Mouse (Mus musculus) myocyte (in vitro differentiated cells): ENCODE data around the gene Synrg. TPM values are rescaled to one million over a fixed set of nuclear protein-coding genes. Genes with fewer than 3 reads are reported as not detected.

Source experiments
- H3K27me3 ChIP-seq: one replicate; pipeline ENCODE4 v1.6.1; 2011; ENCODE audit not compliant: control insufficient read depth, insufficient read depth, insufficient read length
- H3K36me3 ChIP-seq: one replicate; pipeline ENCODE4 v1.6.1; 2011; ENCODE audit not compliant: control insufficient read depth, insufficient read depth
- H3K4me2 ChIP-seq: one replicate; pipeline ENCODE4 v1.6.1; 2011; ENCODE audit warnings: low read depth, control low read depth
- H3K4me3 ChIP-seq: one replicate; pipeline ENCODE4 v1.5.1; 2011; ENCODE audit warnings: mild to moderate bottlenecking, control low read depth, moderate library complexity
- H3K79me2 ChIP-seq: one replicate; pipeline ENCODE4 v1.6.1; 2011; ENCODE audit not compliant: control insufficient read depth, insufficient read depth
- H3ac ChIP-seq: one replicate; pipeline ENCODE4 v1.6.1; 2011; ENCODE audit not compliant: control insufficient read depth, insufficient read length
- CEBPB ChIP-seq: IDR thresholded peaks from 2 replicates; pipeline ENCODE4 v1.6.1; 2011; ENCODE audit warnings: mild to moderate bottlenecking, moderate library complexity; ENCODE audit not compliant: poor library complexity, insufficient read depth, severe bottlenecking
- E2F4 ChIP-seq: IDR thresholded peaks from one replicate; pipeline ENCODE4 v1.6.1; 2011; ENCODE audit warnings: mild to moderate bottlenecking, control low read depth, moderate library complexity; ENCODE audit not compliant: insufficient read depth
- MAX ChIP-seq: IDR thresholded peaks from one replicate; pipeline ENCODE4 v1.6.1; 2011; ENCODE audit warnings: low read depth, mild to moderate bottlenecking, control low read depth
- MYOD1 ChIP-seq, 3 experiments: IDR thresholded peaks; one replicate each; pipeline ENCODE4 v1.6.1; 2011; ENCODE audit warnings: control low read depth in 2 of 3, low read depth in 2 of 3, mild to moderate bottlenecking in 2 of 3, moderate library complexity in 1 of 3; ENCODE audit not compliant: insufficient read length in 2 of 3, control insufficient read depth in 1 of 3
- MYOG ChIP-seq, 3 experiments: IDR thresholded peaks; one replicate each; pipeline ENCODE4 v1.6.1; 2011; ENCODE audit warnings: control low read depth in 2 of 3, low read depth in 2 of 3, mild to moderate bottlenecking in 2 of 3; ENCODE audit not compliant: insufficient read length in 2 of 3, control insufficient read depth in 1 of 3, insufficient read depth in 1 of 3
- POLR2A ChIP-seq: IDR thresholded peaks from one replicate; pipeline ENCODE4 v1.6.1; 2011; ENCODE audit warnings: low read depth, mild to moderate bottlenecking, control low read depth, moderate library complexity; ENCODE audit not compliant: insufficient read length
- POLR2AphosphoS2 ChIP-seq: IDR thresholded peaks from one replicate; pipeline ENCODE4 v1.6.1; 2011; ENCODE audit warnings: low read depth, control low read depth; ENCODE audit not compliant: insufficient read length
- REST ChIP-seq: IDR thresholded peaks from one replicate; pipeline ENCODE4 v1.6.1; 2011; ENCODE audit warnings: mild to moderate bottlenecking, control low read depth, moderate library complexity; ENCODE audit not compliant: insufficient read depth, insufficient read length
- SRF ChIP-seq: IDR thresholded peaks from one replicate; pipeline ENCODE4 v1.6.1; 2011; ENCODE audit warnings: low read depth; ENCODE audit not compliant: control insufficient read depth, insufficient read length
- TCF12 ChIP-seq: IDR thresholded peaks from one replicate; pipeline ENCODE4 v1.6.1; 2011; ENCODE audit warnings: mild to moderate bottlenecking, control low read depth; ENCODE audit not compliant: poor library complexity, insufficient read depth, severe bottlenecking
- TCF3 ChIP-seq: IDR thresholded peaks from one replicate; pipeline ENCODE4 v1.6.1; 2011; ENCODE audit warnings: low read depth, control low read depth; ENCODE audit not compliant: insufficient read length
- USF1 ChIP-seq: IDR thresholded peaks from one replicate; pipeline ENCODE4 v1.6.1; 2011; ENCODE audit warnings: low read depth, mild to moderate bottlenecking, control low read depth, moderate library complexity
- polyA plus RNA-seq: library from polyadenylated mRNA; unstranded; fragments of >200 nt; fragmentation: generic; extraction: Trizol; gene quantifications from one replicate; pipeline ENCODE4 v1.2.1, GENCODE M21; 2012; ENCODE audit warnings: missing spikeins

Synrg gene
- polyA plus RNA-seq, 1 experiment: 10.6 TPM

DNA sequence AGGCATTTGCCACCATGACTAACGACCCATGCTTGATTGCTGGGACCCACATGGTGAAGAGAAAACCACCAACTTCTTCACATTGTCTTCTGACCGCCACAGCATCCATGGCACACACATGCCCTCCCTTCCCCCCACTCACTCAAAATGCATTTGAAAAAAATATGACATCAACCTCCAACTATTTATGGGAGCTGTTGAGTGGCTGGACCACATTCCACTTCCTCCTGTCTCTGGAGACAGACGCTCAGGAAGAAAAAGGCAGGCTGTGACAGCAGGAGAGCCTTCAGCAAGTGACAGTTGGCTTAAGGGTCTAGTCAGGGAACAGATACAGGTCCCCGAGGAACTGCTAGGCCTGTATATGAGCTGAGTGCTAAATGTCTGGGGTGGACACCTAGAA lies 115.7 kb downstream of the Synrg start:
- no peak overlapping the region for H3ac ChIP-seq
- H3K36me3 ChIP-seq: peaks cover 8% of the 10 kb centered on the region
- H3K4me3 ChIP-seq: no peak overlapping the region
- no peaks in the 10 kb centered on the region for H3K27me3 ChIP-seq
- no peak for TF ChIP-seq SRF
- TF ChIP-seq E2F4: no peak
- no peak for TF ChIP-seq MAX
- TF ChIP-seq USF1: no peak
- TF ChIP-seq TCF12: no peak
- TF ChIP-seq CEBPB: no peak
- TF ChIP-seq POLR2AphosphoS2: peak; percentile 22
- no peak for TF ChIP-seq TCF3
- peak in 1 of 3 experiments; percentile 2 for TF ChIP-seq MYOD1 (IDR thresholded peaks at IDR 0.05; ENCODE audit: control insufficient read depth in 1 of 3, insufficient read length in 2 of 3, low read depth in 2 of 3)
- no peak for TF ChIP-seq REST
- TF ChIP-seq MYOG (IDR thresholded peaks at IDR 0.05; ENCODE audit: control insufficient read depth in 1 of 3, insufficient read depth in 1 of 3, insufficient read length in 2 of 3, low read depth in 2 of 3): peak in 1 of 3 experiments; percentile 8
- TF ChIP-seq POLR2A: no peak
- no peaks in the 10 kb centered on the region for H3K79me2 ChIP-seq
- peak overlapping the region; percentile 33 for H3K4me2 ChIP-seq

DNA sequence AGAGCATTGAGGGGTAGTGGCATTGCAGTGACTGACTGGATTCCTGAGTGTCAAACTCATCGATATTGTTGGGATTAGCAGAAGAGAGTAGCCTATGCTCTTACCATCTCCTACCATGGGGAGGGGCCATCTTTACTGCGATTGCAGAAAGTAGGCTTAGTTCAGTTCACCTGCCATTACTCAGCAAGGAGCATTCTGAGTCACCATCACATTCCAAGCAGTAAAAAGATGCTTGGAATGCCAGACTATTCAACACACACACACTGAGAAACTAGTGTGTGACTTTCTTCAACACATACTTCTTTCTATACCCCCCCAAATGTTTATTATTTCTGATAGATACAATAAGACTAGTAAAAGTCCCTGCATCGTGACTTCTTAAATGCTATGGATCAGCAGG lies 116.1 kb downstream of the Synrg start:
- peak overlapping the region; percentile 33 for H3K4me2 ChIP-seq
- H3K79me2 ChIP-seq: no peaks in the 10 kb centered on the region

DNA sequence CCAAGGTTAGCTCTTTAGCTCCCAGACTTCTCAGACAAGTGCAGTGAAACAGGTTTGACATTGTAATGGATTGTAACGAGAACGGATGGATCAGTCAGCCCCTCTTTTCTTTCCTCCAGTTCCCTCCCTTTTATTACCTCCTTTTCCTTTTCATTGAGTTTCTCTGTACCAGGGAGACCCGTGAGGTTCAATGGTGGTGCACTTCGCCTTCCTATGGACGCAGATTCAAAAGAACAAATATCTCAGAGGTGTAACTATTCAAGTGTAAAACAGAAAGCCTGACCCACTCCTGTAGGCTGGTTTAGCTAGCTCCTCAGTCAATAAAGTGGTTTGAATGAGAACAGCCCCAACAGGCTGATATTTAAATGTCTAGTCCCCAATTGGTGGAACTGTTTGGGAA lies 117.7 kb downstream of the Synrg start:
- Histone ChIP-seq H3K36me3 (peaks cover 10% of the 10 kb centered on the region), H3K27me3 (no peaks in the 10 kb centered on the region), H3ac (no peak overlapping the region), H3K4me3 (no peak overlapping the region), H3K4me2 (no peak overlapping the region), H3K79me2 (no peaks in the 10 kb centered on the region)
- no peak for TF ChIP-seq USF1
- no peak for TF ChIP-seq TCF3
- TF ChIP-seq POLR2AphosphoS2: no peak
- TF ChIP-seq MAX: no peak
- TF ChIP-seq CEBPB: no peak
- no peak for TF ChIP-seq MYOD1 (IDR thresholded peaks at IDR 0.05; ENCODE audit: control insufficient read depth in 1 of 3, insufficient read length in 2 of 3, low read depth in 2 of 3)
- TF ChIP-seq E2F4: no peak
- no peak for TF ChIP-seq MYOG (IDR thresholded peaks at IDR 0.05; ENCODE audit: control insufficient read depth in 1 of 3, insufficient read depth in 1 of 3, insufficient read length in 2 of 3, low read depth in 2 of 3)
- no peak for TF ChIP-seq REST
- TF ChIP-seq SRF: no peak
- no peak for TF ChIP-seq TCF12
- TF ChIP-seq POLR2A: no peak

More for the DNA sequence above, 116.1 kb downstream of the Synrg start:
- no peak overlapping the region for H3ac ChIP-seq
- TF ChIP-seq MAX (no peak), MYOD1 (IDR thresholded peaks at IDR 0.05; ENCODE audit: control insufficient read depth in 1 of 3, insufficient read length in 2 of 3, low read depth in 2 of 3) (peak in 1 of 3 experiments; percentile 67)
- no peaks in the 10 kb centered on the region for H3K27me3 ChIP-seq
- peaks cover 8% of the 10 kb centered on the region for H3K36me3 ChIP-seq
- H3K4me3 ChIP-seq: no peak overlapping the region

DNA sequence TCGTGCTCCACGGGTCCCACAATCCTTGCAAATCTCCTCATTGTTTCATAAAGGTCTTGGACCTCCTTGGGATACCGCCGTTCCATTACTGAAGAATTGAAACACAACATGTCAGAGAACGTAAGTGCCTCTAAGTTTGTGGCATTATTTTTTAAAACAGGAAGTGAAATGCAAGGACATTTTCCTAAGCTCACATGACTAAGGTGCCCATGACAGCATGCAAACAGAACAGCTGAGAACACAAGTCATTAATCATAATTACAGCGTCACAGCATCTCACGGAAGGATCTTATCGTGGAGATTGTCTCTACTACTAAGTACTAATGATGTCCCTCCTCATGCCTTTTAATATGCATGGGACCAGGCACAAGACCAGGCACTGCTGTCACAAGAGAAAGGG lies 126.3 kb downstream of the Synrg start:
- no peak overlapping the region for H3K4me3 ChIP-seq
- H3K4me2 ChIP-seq: no peak overlapping the region
- no peak overlapping the region for H3ac ChIP-seq
- no peaks in the 10 kb centered on the region for H3K79me2 ChIP-seq
- H3K36me3 ChIP-seq: peaks cover 45% of the 10 kb centered on the region
- H3K27me3 ChIP-seq: no peaks in the 10 kb centered on the region
- TF ChIP-seq SRF (no peak), POLR2AphosphoS2 (no peak), TCF3 (no peak), TCF12 (no peak), REST (no peak), CEBPB (no peak), POLR2A (no peak), MYOG (IDR thresholded peaks at IDR 0.05; ENCODE audit: control insufficient read depth in 1 of 3, insufficient read depth in 1 of 3, insufficient read length in 2 of 3, low read depth in 2 of 3) (no peak), E2F4 (no peak), MAX (no peak), MYOD1 (IDR thresholded peaks at IDR 0.05; ENCODE audit: control insufficient read depth in 1 of 3, insufficient read length in 2 of 3, low read depth in 2 of 3) (no peak), USF1 (no peak)

Other genes starting within 250 kb of the Synrg start
- gene Wfdc21, start 217.5 kb upstream of the Synrg start, polyA plus RNA-seq: not detected
- gene Heatr6, start 210.7 kb upstream of the Synrg start, polyA plus RNA-seq: 8.7 TPM
- gene Hnf1b, start 114.4 kb upstream of the Synrg start, polyA plus RNA-seq: not detected
- 12.1 TPM for gene Ddx52, start 22.4 kb upstream of the Synrg start, polyA plus RNA-seq
- gene Dusp14, start 104.8 kb downstream of the Synrg start, polyA plus RNA-seq: 61.1 TPM
- 12.4 TPM for gene Tada2a, start 165.2 kb downstream of the Synrg start, polyA plus RNA-seq
- 49.9 TPM for gene Acaca, start 165.2 kb downstream of the Synrg start, polyA plus RNA-seq
- gene Gm11437, start 203.0 kb downstream of the Synrg start, polyA plus RNA-seq: not detected